Mouse (Mus musculus) kidney, embryonic 15.5 days (tissue): Measurements from ENCODE around the gene Arap1. TPM values are rescaled to one million over a fixed set of nuclear protein-coding genes. Genes with fewer than 3 reads are reported as not detected.

Experiments
- ATAC-seq: fragments of 200-750 bp; cut with Nextera tagmentation; replicated peaks from 2 replicates; pipeline ENCODE4 v1.8.0; 2017; ENCODE audit warnings: moderate TSS enrichment; ENCODE audit not compliant: low FRiP score
- H3K27ac ChIP-seq: fragments of 300-500 bp; sonication (generic); 2 replicates; pipeline ENCODE4 v1.5.1; 2015; ENCODE audit warnings: mild to moderate bottlenecking, inconsistent platforms
- H3K27me3 ChIP-seq: fragments of 300-500 bp; sonication (generic); 2 replicates; pipeline ENCODE4 v1.6.1; 2015; ENCODE audit warnings: inconsistent platforms
- H3K36me3 ChIP-seq: fragments of 300-500 bp; sonication (generic); 2 replicates; pipeline ENCODE4 v1.6.1; 2015; ENCODE audit warnings: inconsistent platforms
- H3K4me1 ChIP-seq: fragments of 300-500 bp; sonication (generic); 2 replicates; pipeline ENCODE4 v1.6.1; 2015; ENCODE audit warnings: inconsistent platforms
- H3K4me2 ChIP-seq: fragments of 300-500 bp; sonication (generic); 2 replicates; pipeline ENCODE4 v1.6.1; 2015; ENCODE audit warnings: moderate library complexity, mild to moderate bottlenecking, inconsistent platforms
- H3K4me3 ChIP-seq: fragments of 300-500 bp; sonication (generic); replicated peaks from 2 replicates; pipeline ENCODE4 v1.5.1; 2015; ENCODE audit warnings: mild to moderate bottlenecking, inconsistent platforms
- H3K9ac ChIP-seq: fragments of 300-500 bp; sonication (generic); 2 replicates; pipeline ENCODE4 v1.6.1; 2015; ENCODE audit warnings: mild to moderate bottlenecking, inconsistent platforms
- H3K9me3 ChIP-seq: fragments of 300-500 bp; sonication (generic); replicated peaks from 2 replicates; pipeline ENCODE4 v1.6.1; 2016; ENCODE audit warnings: inconsistent platforms
- WGBS: fragments of 180-500 bp; shearing (Covaris S2); methylation state at CpG from one replicate; pipeline ENCODE4 v1.1.7; 2015; ENCODE audit warnings: mixed read lengths; 5-methylcytosine and 5-hydroxymethylcytosine counted together
- polyA plus RNA-seq: library from polyadenylated mRNA; unstranded; fragments of >200 nt; fragmentation: Nextera tagmentation; extraction: Ambion mirVana; gene quantifications from 2 replicates; pipeline ENCODE4 v1.2.1, GENCODE M21; 2015

Gene Arap1
- polyA plus RNA-seq, 1 experiment from 2014 or later, result 97.1 TPM

GRCm38 (mm10) chr7:101316591-101317001 is 31.3 kb upstream of the Arap1 start:
- H3K4me3 ChIP-seq, result no peak overlapping the region
- H3K27ac ChIP-seq, result no peak overlapping the region
- H3K4me2 ChIP-seq, result no peak overlapping the region
- H3K4me1 ChIP-seq, result peaks cover 28% of the 10 kb centered on the region
- 62% methylated on average over 6 of the region's 6 CpGs for WGBS
- H3K36me3 ChIP-seq, result no peaks in the 10 kb centered on the region
- no peak for ATAC-seq
- H3K9me3 ChIP-seq, result no peaks in the 10 kb centered on the region
- H3K27me3 ChIP-seq, result no peaks in the 10 kb centered on the region; the same call in 1 of the 2 replicates
- no peak overlapping the region for H3K9ac ChIP-seq

GRCm38 (mm10) chr7:101317014-101317413 is 30.9 kb upstream of the Arap1 start, which contains the start of gene Stard10:
Gene Stard10, plus strand, starts transcription at chr7:101317086.
- Histone ChIP-seq H3K4me1 (peaks cover 33% of the 10 kb centered on the region), H3K36me3 (no peaks in the 10 kb centered on the region), H3K27me3 (peaks cover under 1% of the 10 kb centered on the region; the same call in 1 of the 2 replicates), H3K9me3 (no peaks in the 10 kb centered on the region), H3K9ac (no peak within 1 kb of the TSS), H3K4me3 (no peak within 1 kb of the TSS), H3K27ac (no peak within 1 kb of the TSS), H3K4me2 (no peak within 1 kb of the TSS)
- no peak for ATAC-seq
- WGBS, result 73% methylated on average over 3 of the region's 3 CpGs

GRCm38 (mm10) chr7:101318848-101319247 is 29.0 kb upstream of the Arap1 start:
- H3K9ac ChIP-seq, result no peak overlapping the region
- H3K27me3 ChIP-seq, result peaks cover 5% of the 10 kb centered on the region; the same call in 1 of the 2 replicates
- WGBS, result 66% methylated on average over 4 of the region's 4 CpGs
- no peak overlapping the region for H3K27ac ChIP-seq
- no peak overlapping the region for H3K4me2 ChIP-seq
- peaks cover 44% of the 10 kb centered on the region for H3K4me1 ChIP-seq
- H3K4me3 ChIP-seq, result no peak overlapping the region
- H3K9me3 ChIP-seq, result no peaks in the 10 kb centered on the region
- ATAC-seq, result no peak
- no peaks in the 10 kb centered on the region for H3K36me3 ChIP-seq

- 86% methylated on average over 1 of the region's 1 CpGs for whole genome bisulfite sequencing
- Histone ChIP-seq H3K9me3 (no peaks in the 10 kb centered on the region), H3K36me3 (no peaks in the 10 kb centered on the region)
These were observed 28.1 kb upstream of the Arap1 start for GRCm38 (mm10) chr7:101319796-101320195.

GRCm38 (mm10) chr7:101320399-101321217 is 27.3 kb upstream of the Arap1 start:
- Histone ChIP-seq H3K36me3 (no peaks in the 10 kb centered on the region), H3K9me3 (no peaks in the 10 kb centered on the region), H3K4me3 (peak overlapping the region; percentile 79), H3K4me2 (peak overlapping the region; percentile 82), H3K27ac (peak overlapping the region; percentile 85), H3K27me3 (peaks cover 5% of the 10 kb centered on the region; the same call in 1 of the 2 replicates), H3K4me1 (peaks cover 44% of the 10 kb centered on the region), H3K9ac (peak overlapping the region; percentile 72)
- peak; percentile 75 for ATAC-seq
- WGBS, result 4% methylated on average over 29 of the region's 37 CpGs

More at GRCm38 (mm10) chr7:101319796-101320195, 28.1 kb upstream of the Arap1 start:
- H3K27me3 ChIP-seq, result peaks cover 5% of the 10 kb centered on the region; the same call in 1 of the 2 replicates
- peaks cover 45% of the 10 kb centered on the region for H3K4me1 ChIP-seq
- H3K4me3 ChIP-seq, result no peak overlapping the region
- H3K4me2 ChIP-seq, result no peak overlapping the region
- no peak for ATAC-seq
- 0 out of 2 replicates have a peak overlapping the region, but pooled peaks have one; percentile 14 for H3K27ac ChIP-seq
- H3K9ac ChIP-seq, result no peak overlapping the region

- H3K4me3 ChIP-seq, result peak overlapping the region; percentile 79
- peak overlapping the region; percentile 72 for H3K9ac ChIP-seq
- 1% methylated on average over 55 of the region's 61 CpGs for WGBS
- peak overlapping the region; percentile 82 for H3K4me2 ChIP-seq
- peak overlapping the region; percentile 85 for H3K27ac ChIP-seq
- peaks cover 44% of the 10 kb centered on the region for H3K4me1 ChIP-seq
- H3K9me3 ChIP-seq, result no peaks in the 10 kb centered on the region
- H3K27me3 ChIP-seq, result peaks cover 5% of the 10 kb centered on the region; the same call in 1 of the 2 replicates
- no peaks in the 10 kb centered on the region for H3K36me3 ChIP-seq
- peak; percentile 69 for ATAC-seq
These were observed 26.5 kb upstream of the Arap1 start for GRCm38 (mm10) chr7:101321218-101321827.

- peaks cover 62% of the 10 kb centered on the region for H3K4me1 ChIP-seq
- peaks cover 4% of the 10 kb centered on the region; the same call in 1 of the 2 replicates for H3K36me3 ChIP-seq
- H3K27me3 ChIP-seq, result peaks cover 5% of the 10 kb centered on the region; the same call in 1 of the 2 replicates
- peak overlapping the region; percentile 85 for H3K27ac ChIP-seq
- no peaks in the 10 kb centered on the region for H3K9me3 ChIP-seq
- peak; percentile 37 for ATAC-seq
- H3K4me3 ChIP-seq, result peak overlapping the region; percentile 79
- WGBS, result 55% methylated on average over 4 of the region's 4 CpGs
- H3K4me2 ChIP-seq, result peak overlapping the region; percentile 82
- H3K9ac ChIP-seq, result no peak overlapping the region
These were observed 24.7 kb upstream of the Arap1 start for GRCm38 (mm10) chr7:101323141-101323594.

GRCm38 (mm10) chr7:101324142-101324962 is 23.5 kb upstream of the Arap1 start:
- no peaks in the 10 kb centered on the region for H3K9me3 ChIP-seq
- no peak overlapping the region for H3K27ac ChIP-seq
- 48% methylated on average over 5 of the region's 6 CpGs for WGBS
- no peak overlapping the region for H3K9ac ChIP-seq
- H3K27me3 ChIP-seq, result 0 out of 2 replicates have a peak, but pooled peaks cover 5% of the 10 kb centered on the region
- H3K4me2 ChIP-seq, result peak overlapping the region; percentile 82; the same call in 1 of the 2 replicates
- peaks cover 9% of the 10 kb centered on the region for H3K36me3 ChIP-seq
- no peak for ATAC-seq
- peaks cover 74% of the 10 kb centered on the region for H3K4me1 ChIP-seq
- H3K4me3 ChIP-seq, result no peak overlapping the region

- Histone ChIP-seq H3K9ac (no peak overlapping the region), H3K36me3 (peaks cover 9% of the 10 kb centered on the region), H3K4me1 (peaks cover 72% of the 10 kb centered on the region), H3K4me3 (no peak overlapping the region), H3K27ac (no peak overlapping the region), H3K4me2 (no peak overlapping the region), H3K27me3 (0 out of 2 replicates have a peak, but pooled peaks cover 5% of the 10 kb centered on the region), H3K9me3 (no peaks in the 10 kb centered on the region)
- 77% methylated on average over 5 of the region's 5 CpGs for WGBS
- no peak for ATAC-seq
These were observed 21.9 kb upstream of the Arap1 start for GRCm38 (mm10) chr7:101326006-101326405.

- Histone ChIP-seq H3K4me3 (no peak overlapping the region), H3K4me2 (no peak overlapping the region), H3K36me3 (peaks cover 9% of the 10 kb centered on the region), H3K4me1 (peaks cover 63% of the 10 kb centered on the region), H3K27ac (peak overlapping the region; percentile 33; the same call in 1 of the 2 replicates), H3K9me3 (no peaks in the 10 kb centered on the region), H3K9ac (no peak overlapping the region), H3K27me3 (0 out of 2 replicates have a peak, but pooled peaks cover 2% of the 10 kb centered on the region)
- WGBS, result 34% methylated on average over 5 of the region's 5 CpGs
- ATAC-seq, result no peak; the same call in 1 of the 2 replicates
These were observed 20.6 kb upstream of the Arap1 start for GRCm38 (mm10) chr7:101327263-101327662.

GRCm38 (mm10) chr7:101327786-101328185 is 20.1 kb upstream of the Arap1 start:
- Histone ChIP-seq H3K27ac (no peak overlapping the region), H3K36me3 (peaks cover 9% of the 10 kb centered on the region), H3K9me3 (no peaks in the 10 kb centered on the region), H3K4me1 (peaks cover 57% of the 10 kb centered on the region), H3K4me3 (no peak overlapping the region), H3K27me3 (no peaks in the 10 kb centered on the region), H3K4me2 (no peak overlapping the region), H3K9ac (no peak overlapping the region)
- no peak for ATAC-seq
- WGBS, result 86% methylated on average over 2 of the region's 2 CpGs
